Mouse (Mus musculus) C2C12 (cell line): ENCODE measurements around the gene Rab28. TPM values are rescaled to one million over a fixed set of nuclear protein-coding genes. Genes with fewer than 3 reads are reported as not detected.

Source experiments
- H3K27me3 ChIP-seq: one replicate; pipeline ENCODE4 v1.6.1; 2011; ENCODE audit not compliant: control insufficient read depth, insufficient read depth, insufficient read length
- H3K36me3 ChIP-seq: one replicate; pipeline ENCODE4 v1.6.1; 2011; ENCODE audit not compliant: control insufficient read depth, insufficient read depth
- H3K4me3 ChIP-seq: one replicate; pipeline ENCODE4 v1.5.1; 2011; ENCODE audit warnings: mild to moderate bottlenecking, control low read depth; ENCODE audit not compliant: poor library complexity, insufficient read depth, severe bottlenecking
- H3K79me2 ChIP-seq: one replicate; pipeline ENCODE4 v1.6.1; 2011; ENCODE audit not compliant: control insufficient read depth, insufficient read depth
- H3K79me3 ChIP-seq: one replicate; pipeline ENCODE4 v1.6.1; 2011; ENCODE audit warnings: low read depth, control low read depth
- H3ac ChIP-seq: one replicate; pipeline ENCODE3; 2011; ENCODE audit warnings: low read depth; ENCODE audit not compliant: control insufficient read depth, insufficient read length
- CEBPB ChIP-seq: IDR thresholded peaks from one replicate; pipeline ENCODE4 v1.6.1; 2011; ENCODE audit warnings: low read depth, mild to moderate bottlenecking, control low read depth, moderate library complexity
- CTCF ChIP-seq: IDR thresholded peaks from one replicate; pipeline ENCODE4 v1.5.1; 2011; ENCODE audit not compliant: control insufficient read depth, insufficient read depth, insufficient read length
- FOSL1 ChIP-seq: IDR thresholded peaks from one replicate; pipeline ENCODE4 v1.8.0; 2011; ENCODE audit warnings: mild to moderate bottlenecking, low read length; ENCODE audit not compliant: poor library complexity, insufficient read depth, severe bottlenecking
- MAX ChIP-seq: IDR thresholded peaks from one replicate; pipeline ENCODE4 v1.6.1; 2011; ENCODE audit warnings: mild to moderate bottlenecking, control low read depth
- MYOD1 ChIP-seq: IDR thresholded peaks from one replicate; pipeline ENCODE4 v1.6.1; 2011; ENCODE audit warnings: low read depth; ENCODE audit not compliant: control insufficient read depth, insufficient read length
- MYOG ChIP-seq: IDR thresholded peaks from one replicate; pipeline ENCODE4 v1.6.1; 2011; ENCODE audit not compliant: control insufficient read depth, insufficient read length; ENCODE audit errors: extremely low read depth
- USF1 ChIP-seq: IDR thresholded peaks from one replicate; pipeline ENCODE4 v1.6.1; 2011; ENCODE audit warnings: low read depth, mild to moderate bottlenecking, control low read depth, moderate library complexity
- long read RNA-seq, 2 experiments: library from polyadenylated mRNA; unstranded; transcript quantifications; one replicate each; pipeline ENCODE4 v2.0.0; 2019 to 2020
- polyA plus RNA-seq: library from polyadenylated mRNA; unstranded; fragments of >200 nt; fragmentation: generic; extraction: Trizol; gene quantifications from one replicate; pipeline ENCODE4 v1.2.1, GENCODE M21; 2012; ENCODE audit warnings: missing spikeins

The Rab28 gene
- 35.3 TPM for polyA plus RNA-seq
- long read RNA-seq, experiment 1, transcript Rab28-201 (7 exons, 1,635 nt): major isoform, 74 of 86 reads
- long read RNA-seq, experiment 1, partial matches to known transcripts: 2 of 86 reads
- long read RNA-seq, experiment 1, other reads (novel, unspliced or antisense): 6 of 86 reads
- long read RNA-seq, experiment 2, transcript Rab28-203 (8 exons, 1,697 nt): minor isoform, 14 of 249 reads
- long read RNA-seq, experiment 2, transcript Rab28-201 (7 exons, 1,635 nt): major isoform, 224 of 249 reads
- long read RNA-seq, experiment 2, partial matches to known transcripts: 0 of 249 reads
- long read RNA-seq, experiment 2, other reads (novel, unspliced or antisense): 11 of 249 reads

GRCm38 (mm10) chr5:41708051-41708630 is at the start of gene Rab28:
Gene Rab28 (minus strand): TSS chr5:41708157.
- TF ChIP-seq MYOG (no peak), FOSL1 (no peak), MYOD1 (no peak), USF1 (no peak), CTCF (no peak), MAX (no peak), CEBPB (no peak)
- Histone ChIP-seq H3K79me3 (peaks cover 26% of the 10 kb centered on the region), H3K4me3 (peak within 1 kb of the TSS; percentile 95), H3K36me3 (peaks cover 6% of the 10 kb centered on the region), H3K27me3 (no peaks in the 10 kb centered on the region), H3ac (peak within 1 kb of the TSS; percentile 84), H3K79me2 (peaks cover 40% of the 10 kb centered on the region)

GRCm38 (mm10) chr5:41757338-41757737 is 49.4 kb upstream of the Rab28 start:
- Histone ChIP-seq H3K4me3 (no peak overlapping the region), H3K36me3 (no peaks in the 10 kb centered on the region), H3K79me3 (no peaks in the 10 kb centered on the region), H3ac (no peak overlapping the region), H3K79me2 (no peaks in the 10 kb centered on the region), H3K27me3 (peaks cover 47% of the 10 kb centered on the region)
- no peak for TF ChIP-seq MYOD1
- TF ChIP-seq CEBPB: no peak
- no peak for TF ChIP-seq USF1
- no peak for TF ChIP-seq FOSL1
- no peak for TF ChIP-seq MAX
- TF ChIP-seq CTCF: no peak
- TF ChIP-seq MYOG: no peak

GRCm38 (mm10) chr5:41756396-41756795 is 48.4 kb upstream of the Rab28 start:
- no peaks in the 10 kb centered on the region for H3K79me3 ChIP-seq
- no peaks in the 10 kb centered on the region for H3K36me3 ChIP-seq
- peaks cover 44% of the 10 kb centered on the region for H3K27me3 ChIP-seq
- H3K79me2 ChIP-seq: no peaks in the 10 kb centered on the region
- TF ChIP-seq CTCF: no peak
- TF ChIP-seq MAX: no peak
- no peak for TF ChIP-seq MYOG
- no peak for TF ChIP-seq CEBPB
- no peak for TF ChIP-seq USF1
- TF ChIP-seq MYOD1: no peak
- no peak for TF ChIP-seq FOSL1
- H3K4me3 ChIP-seq: no peak overlapping the region
- no peak overlapping the region for H3ac ChIP-seq

GRCm38 (mm10) chr5:41755373-41755960 is 47.5 kb upstream of the Rab28 start:
- H3K27me3 ChIP-seq: peaks cover 42% of the 10 kb centered on the region
- no peaks in the 10 kb centered on the region for H3K79me2 ChIP-seq
- TF ChIP-seq FOSL1 (no peak), CEBPB (no peak)
- no peaks in the 10 kb centered on the region for H3K79me3 ChIP-seq
- no peak overlapping the region for H3K4me3 ChIP-seq
- no peaks in the 10 kb centered on the region for H3K36me3 ChIP-seq
- no peak overlapping the region for H3ac ChIP-seq

GRCm38 (mm10) chr5:41754836-41755235 is 46.9 kb upstream of the Rab28 start:
- no peaks in the 10 kb centered on the region for H3K36me3 ChIP-seq

More at GRCm38 (mm10) chr5:41754836-41755235, 46.9 kb upstream of the Rab28 start:
- Histone ChIP-seq H3K79me3 (no peaks in the 10 kb centered on the region), H3K4me3 (no peak overlapping the region), H3ac (no peak overlapping the region), H3K27me3 (peaks cover 36% of the 10 kb centered on the region), H3K79me2 (no peaks in the 10 kb centered on the region)
- TF ChIP-seq CEBPB: no peak
- TF ChIP-seq MAX: no peak
- TF ChIP-seq MYOG: no peak
- TF ChIP-seq USF1: no peak
- no peak for TF ChIP-seq CTCF
- TF ChIP-seq FOSL1: no peak
- TF ChIP-seq MYOD1: no peak
